Mouse (Mus musculus): Measurements from ENCODE around the gene Sars. TPM values are rescaled to one million over a fixed set of nuclear protein-coding genes. Genes with fewer than 3 reads are reported as not detected.

Sars gene
- polyA plus RNA-seq, 1 experiment from 2014 or later = 132 TPM

DNA sequence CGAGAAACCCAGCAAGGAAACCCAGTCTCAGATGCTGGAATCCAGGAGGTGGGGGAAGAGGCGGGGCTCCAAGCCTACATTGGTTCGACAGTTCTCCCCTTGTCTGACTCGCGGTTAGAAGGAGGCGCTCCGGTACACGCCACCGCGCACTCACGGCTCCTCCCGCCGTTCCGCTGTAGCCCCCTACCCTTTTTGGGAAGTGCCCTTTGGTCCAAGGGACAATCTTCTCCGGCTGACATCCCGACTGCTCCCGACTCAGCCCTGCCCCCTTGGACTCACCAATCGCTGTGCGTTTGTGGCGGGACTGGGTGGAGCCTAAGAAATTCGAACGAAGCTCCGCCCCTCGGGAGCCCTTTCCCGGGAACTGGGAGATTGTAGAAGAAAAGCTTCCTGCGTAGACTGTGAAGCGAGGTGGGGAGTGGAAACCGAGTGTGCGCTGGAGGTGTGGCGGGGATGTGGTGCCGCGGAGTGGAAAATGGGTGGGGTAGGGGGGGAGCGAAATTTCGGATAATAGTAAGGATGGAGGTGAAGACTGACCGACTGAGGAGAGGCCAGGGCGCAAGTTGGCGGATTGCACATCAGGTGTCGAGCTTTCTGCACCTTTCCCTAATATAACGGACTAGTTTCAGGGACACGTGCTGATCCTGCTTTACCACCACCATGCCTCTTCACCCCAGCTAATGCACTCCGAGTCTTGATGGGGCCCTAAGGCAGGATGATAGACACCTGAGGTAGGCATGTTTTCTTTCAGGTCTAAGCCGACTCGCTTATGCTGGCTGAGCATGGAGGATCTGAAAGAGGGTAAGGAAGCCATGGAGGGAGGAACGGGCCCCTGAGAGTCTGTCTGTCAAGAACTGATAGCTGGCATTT, 61.3 kb downstream of the Sars start, which contains the start of gene Psrc1:
Gene Psrc1, plus strand, starts transcription at position 355 of the 870 bp plus-strand sequence.
- peak; percentile 90 for ATAC-seq
- WGBS (ENCODE audit: insufficient replicate concordance) = 2% methylated on average over 44 of the region's 44 CpGs
- H3K9ac ChIP-seq = peak within 1 kb of the TSS; percentile 70
- peak within 1 kb of the TSS; percentile 71 for H3K4me3 ChIP-seq
- H3K4me1 ChIP-seq = peaks cover 57% of the 10 kb centered on the region
- peak within 1 kb of the TSS; percentile 60 for H3K27ac ChIP-seq
- peaks cover 31% of the 10 kb centered on the region for H3K36me3 ChIP-seq
- peak within 1 kb of the TSS; percentile 75 for H3K4me2 ChIP-seq
- H3K9me3 ChIP-seq (replicated peaks) = no peaks in the 10 kb centered on the region
- no peaks in the 10 kb centered on the region for H3K27me3 ChIP-seq (replicated peaks)

DNA sequence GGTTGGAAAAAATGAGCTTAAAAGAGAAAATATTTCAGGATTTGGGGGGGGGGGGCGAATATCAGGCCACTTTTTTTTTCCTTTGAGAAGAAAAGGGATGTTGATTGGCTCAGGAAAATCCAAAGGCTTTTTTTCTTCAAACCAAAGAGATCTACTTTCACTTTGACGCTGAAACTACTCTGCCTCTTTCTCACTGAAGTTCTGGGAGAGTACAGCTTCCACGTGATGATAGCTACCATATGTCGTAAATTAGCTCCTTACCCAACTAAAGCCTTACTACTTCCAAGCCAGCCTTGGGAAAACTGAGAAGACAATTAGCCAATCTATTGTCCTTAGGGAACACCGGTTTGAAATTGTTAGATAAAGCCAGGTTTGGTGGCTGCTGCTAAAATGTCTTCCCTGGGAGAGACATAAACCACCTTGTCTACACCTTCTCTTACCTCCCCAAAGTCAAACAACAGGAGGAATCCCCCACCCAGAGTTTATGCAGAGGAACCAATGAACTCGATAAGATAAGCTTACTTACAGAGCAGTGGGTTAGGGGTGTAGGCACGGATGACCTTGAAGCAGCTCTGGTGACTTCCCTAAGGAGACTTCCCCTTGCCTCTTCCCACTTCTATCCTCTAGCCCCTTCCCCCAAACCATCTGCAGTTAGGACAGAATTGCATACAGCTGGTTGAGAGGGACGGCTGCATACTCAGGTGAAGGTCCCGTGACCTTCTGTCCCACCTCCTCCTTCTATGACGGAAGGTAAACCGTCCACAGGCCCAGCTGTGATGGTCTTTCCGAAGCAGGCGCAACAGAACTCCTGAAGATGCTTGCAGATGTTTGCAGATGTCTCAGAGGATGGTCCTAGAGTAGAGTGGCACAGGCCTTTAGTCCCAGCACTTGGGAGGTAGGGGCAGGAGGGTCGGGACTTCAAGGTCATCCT, 62.8 kb downstream of the Sars start:
- peak overlapping the region; percentile 45 for H3K4me3 ChIP-seq
- H3K36me3 ChIP-seq = peaks cover 24% of the 10 kb centered on the region
- H3K4me2 ChIP-seq = peak overlapping the region; percentile 75
- no peaks in the 10 kb centered on the region for H3K9me3 ChIP-seq (replicated peaks)
- peak overlapping the region; percentile 56 for H3K9ac ChIP-seq
- no peak for ATAC-seq
- H3K4me1 ChIP-seq = peaks cover 57% of the 10 kb centered on the region
- H3K27ac ChIP-seq = no peak overlapping the region; the same call in 1 of the 2 replicates
- H3K27me3 ChIP-seq (replicated peaks) = no peaks in the 10 kb centered on the region
- WGBS (ENCODE audit: insufficient replicate concordance) = 38% methylated on average over 14 of the region's 14 CpGs

DNA sequence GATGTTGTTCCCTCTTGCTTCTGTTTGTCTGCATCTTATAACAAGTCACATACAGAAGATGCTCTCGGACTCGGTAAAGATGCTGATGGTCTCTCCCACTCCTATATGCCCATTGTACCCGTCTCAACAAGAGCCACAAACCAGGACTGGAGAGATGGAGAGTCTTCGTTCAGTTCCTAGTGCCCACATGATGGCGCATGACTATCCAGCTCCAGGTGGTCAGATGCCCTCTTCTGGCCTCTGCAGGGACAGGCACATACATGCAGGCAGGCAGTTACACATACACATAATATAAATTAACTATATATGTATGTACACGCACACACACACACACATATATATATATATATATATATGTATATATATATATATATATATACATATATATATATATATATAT, 64.3 kb downstream of the Sars start:
- no peak overlapping the region for H3K4me2 ChIP-seq
- WGBS (ENCODE audit: insufficient replicate concordance) = 66% methylated on average over 6 of the region's 6 CpGs
- H3K4me3 ChIP-seq = no peak overlapping the region
- H3K9me3 ChIP-seq (replicated peaks) = no peaks in the 10 kb centered on the region
- ATAC-seq = no peak
- H3K4me1 ChIP-seq = peaks cover 57% of the 10 kb centered on the region
- no peak overlapping the region for H3K27ac ChIP-seq
- H3K9ac ChIP-seq = no peak overlapping the region
- no peaks in the 10 kb centered on the region for H3K27me3 ChIP-seq (replicated peaks)
- peaks cover 9% of the 10 kb centered on the region for H3K36me3 ChIP-seq

DNA sequence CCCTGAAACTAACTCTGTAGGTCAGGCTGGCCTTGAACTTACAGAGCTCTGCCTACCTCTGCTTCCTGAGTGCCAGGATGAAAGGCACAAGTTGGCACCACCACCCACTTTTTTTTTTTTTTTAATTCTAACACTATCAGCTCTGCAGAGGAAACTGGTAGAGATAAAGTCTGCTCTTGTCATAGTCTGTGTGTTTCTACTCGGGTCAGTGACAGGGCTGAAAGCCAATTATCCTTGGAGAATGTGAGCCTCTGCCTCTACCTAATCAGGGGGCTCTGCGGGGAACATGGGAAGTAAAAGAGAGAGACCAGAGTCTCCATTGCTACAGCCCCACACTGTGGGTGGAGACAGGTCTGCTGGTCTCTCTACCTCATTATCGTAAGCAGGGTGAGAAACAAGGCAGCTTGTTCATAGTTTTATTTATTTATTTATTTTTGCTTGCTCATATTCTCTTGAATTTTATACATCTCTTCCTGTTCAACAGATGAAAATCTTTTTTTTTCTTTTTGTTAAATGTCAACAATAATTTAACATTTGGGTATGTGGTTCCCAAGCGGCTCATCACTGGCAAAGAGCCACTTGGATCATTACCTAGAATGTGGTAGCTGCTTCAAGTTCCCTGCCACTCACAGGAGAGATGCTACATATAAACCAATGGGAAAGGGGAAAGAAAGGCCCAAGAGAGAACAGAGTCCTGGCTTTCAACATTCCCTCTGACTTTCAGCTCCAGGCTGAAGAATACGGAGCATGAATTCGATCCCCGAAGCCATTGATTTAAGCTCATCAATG, 65.9 kb downstream of the Sars start:
- Histone ChIP-seq H3K27ac (no peak overlapping the region), H3K27me3 (replicated peaks) (no peaks in the 10 kb centered on the region; the same call in 1 of the 2 replicates), H3K36me3 (no peaks in the 10 kb centered on the region), H3K4me1 (peaks cover 42% of the 10 kb centered on the region), H3K9me3 (replicated peaks) (no peaks in the 10 kb centered on the region), H3K9ac (no peak overlapping the region), H3K4me2 (no peak overlapping the region), H3K4me3 (no peak overlapping the region)
- no peak for ATAC-seq
- WGBS (ENCODE audit: insufficient replicate concordance) = 69% methylated on average over 7 of the region's 7 CpGs

Other genes with a start within 250 kb of the Sars start
- 2.8 TPM in 2 replicates for gene Cyb561d1, start 244.0 kb downstream of the Sars start, polyA plus RNA-seq (2016; fragmentation: Nextera tagmentation; extraction: Ambion mirVana)
- gene Atxn7l2, start 234.3 kb downstream of the Sars start, polyA plus RNA-seq (2016; fragmentation: Nextera tagmentation; extraction: Ambion mirVana) = 4.5 and 4.9 TPM in 2 replicates
- gene Sypl2, start 218.6 kb downstream of the Sars start, polyA plus RNA-seq (2016; fragmentation: Nextera tagmentation; extraction: Ambion mirVana) = 0.12 and 0.14 TPM in 2 replicates
- gene Psma5, start 188.3 kb downstream of the Sars start, polyA plus RNA-seq (2016; fragmentation: Nextera tagmentation; extraction: Ambion mirVana) = 213 and 222 TPM in 2 replicates
- gene Sort1, start 161.1 kb downstream of the Sars start, polyA plus RNA-seq (2016; fragmentation: Nextera tagmentation; extraction: Ambion mirVana) = 6.5 and 6.9 TPM in 2 replicates
- gene Mybphl, start 80.3 kb downstream of the Sars start, polyA plus RNA-seq (2016; fragmentation: Nextera tagmentation; extraction: Ambion mirVana) = 0.19 TPM in 1 of 2 replicates, not detected in the other
- 20.2 and 21.2 TPM in 2 replicates for gene Psrc1, start 61.4 kb downstream of the Sars start, polyA plus RNA-seq (2016; fragmentation: Nextera tagmentation; extraction: Ambion mirVana)
- gene Celsr2, start 29.7 kb downstream of the Sars start, polyA plus RNA-seq (2016; fragmentation: Nextera tagmentation; extraction: Ambion mirVana) = 0.49 and 0.93 TPM in 2 replicates
- gene 1700013F07Rik, start 88.9 kb upstream of the Sars start, polyA plus RNA-seq (2016; fragmentation: Nextera tagmentation; extraction: Ambion mirVana) = not detected in 2 replicates
- 0.08 and 0.13 TPM in 2 replicates for gene 5330417C22Rik, start 91.3 kb upstream of the Sars start, polyA plus RNA-seq (2016; fragmentation: Nextera tagmentation; extraction: Ambion mirVana)
- 17.8 and 19.8 TPM in 2 replicates for gene Tmem167b, start 117.3 kb upstream of the Sars start, polyA plus RNA-seq (2016; fragmentation: Nextera tagmentation; extraction: Ambion mirVana)
- 13.4 and 16.4 TPM in 2 replicates for gene Taf13, start 126.5 kb upstream of the Sars start, polyA plus RNA-seq (2016; fragmentation: Nextera tagmentation; extraction: Ambion mirVana)
- gene Wdr47, start 146.1 kb upstream of the Sars start, polyA plus RNA-seq (2016; fragmentation: Nextera tagmentation; extraction: Ambion mirVana) = 3.0 and 3.5 TPM in 2 replicates
- 44.4 and 47.1 TPM in 2 replicates for gene Clcc1, start 208.7 kb upstream of the Sars start, polyA plus RNA-seq (2016; fragmentation: Nextera tagmentation; extraction: Ambion mirVana)